Mouse (Mus musculus) hindbrain, embryonic 16.5 days (tissue): ENCODE data around the gene Alox8. TPM values are rescaled to one million over a fixed set of nuclear protein-coding genes. Genes with fewer than 3 reads are reported as not detected.

ENCODE experiments used
- ATAC-seq: fragments of 200-750 bp; cut with Nextera tagmentation; 2 replicates; pipeline ENCODE4 v1.8.0; 2017; ENCODE audit warnings: moderate TSS enrichment, moderate library complexity
- H3K27ac ChIP-seq: fragments of 300-500 bp; sonication (generic); 2 replicates; pipeline ENCODE4 v1.5.1; 2014; ENCODE audit warnings: low read depth, mild to moderate bottlenecking, control low read depth, low read length, moderate library complexity
- H3K27me3 ChIP-seq: fragments of 300-500 bp; sonication (generic); replicated peaks from 2 replicates; pipeline ENCODE4 v1.6.1; 2014; ENCODE audit warnings: low read length; ENCODE audit not compliant: control insufficient read depth, insufficient read depth
- H3K36me3 ChIP-seq: fragments of 300-500 bp; sonication (generic); 2 replicates; pipeline ENCODE4 v1.6.1; 2014; ENCODE audit warnings: mild to moderate bottlenecking, low read length, moderate library complexity, mixed read lengths; ENCODE audit not compliant: control insufficient read depth, insufficient read depth
- H3K4me1 ChIP-seq: fragments of 300-500 bp; sonication (generic); 2 replicates; pipeline ENCODE4 v1.6.1; 2014; ENCODE audit warnings: low read depth, low read length; ENCODE audit not compliant: control insufficient read depth, insufficient read depth
- H3K4me2 ChIP-seq: fragments of 300-500 bp; sonication (generic); 2 replicates; pipeline ENCODE4 v1.6.1; 2014; ENCODE audit warnings: mild to moderate bottlenecking, low read length, control low read depth, moderate library complexity
- H3K4me3 ChIP-seq: fragments of 300-500 bp; sonication (generic); 2 replicates; pipeline ENCODE4 v1.5.1; 2014; ENCODE audit warnings: mild to moderate bottlenecking, low read length, control low read depth, moderate library complexity
- H3K9ac ChIP-seq: fragments of 300-500 bp; sonication (generic); 2 replicates; pipeline ENCODE4 v1.6.1; 2014; ENCODE audit warnings: low read depth, mild to moderate bottlenecking, control low read depth, low read length, moderate library complexity
- H3K9me3 ChIP-seq: fragments of 300-500 bp; sonication (generic); 2 replicates; pipeline ENCODE4 v1.6.1; 2014; ENCODE audit warnings: mild to moderate bottlenecking, low read length, moderate library complexity; ENCODE audit not compliant: control insufficient read depth
- WGBS: fragments of 180-500 bp; shearing (Covaris S2); extraction: QIAGEN DNeasy Blood & Tissue Kit; methylation state at CpG from one replicate; pipeline ENCODE4 v1.1.7; 2014; 5-methylcytosine and 5-hydroxymethylcytosine counted together
- polyA plus RNA-seq: library from polyadenylated mRNA; unstranded; fragments of >200 nt; fragmentation: Nextera tagmentation; extraction: Ambion mirVana; gene quantifications from 2 replicates; pipeline ENCODE4 v1.2.1, GENCODE M21; 2015

Gene Alox8
- polyA plus RNA-seq, 1 experiment from 2014 or later: 0.73 TPM

- no peak overlapping the region for H3K4me3 ChIP-seq
- H3K27me3 ChIP-seq: no peaks in the 10 kb centered on the region
- no peak overlapping the region for H3K27ac ChIP-seq
- H3K4me1 ChIP-seq: 0 out of 2 replicates have a peak, but pooled peaks cover 3% of the 10 kb centered on the region
- H3K4me2 ChIP-seq: no peak overlapping the region
- ATAC-seq: no peak
- no peaks in the 10 kb centered on the region for H3K36me3 ChIP-seq
- H3K9ac ChIP-seq: no peak overlapping the region
- WGBS: 88% methylated on average over 6 of the region's 6 CpGs
- H3K9me3 ChIP-seq: no peaks in the 10 kb centered on the region
Measured at GRCm38 (mm10) chr11:69135361-69135760, 62.3 kb downstream of the Alox8 start.

- H3K4me3 ChIP-seq: peak overlapping the region; percentile 44
- no peak overlapping the region for H3K27ac ChIP-seq
- H3K9me3 ChIP-seq: no peaks in the 10 kb centered on the region
- H3K4me2 ChIP-seq: peak overlapping the region; percentile 68
- no peaks in the 10 kb centered on the region for H3K27me3 ChIP-seq
- H3K9ac ChIP-seq: peak overlapping the region; percentile 64
- 0 out of 2 replicates have a peak, but pooled peaks cover 3% of the 10 kb centered on the region for H3K4me1 ChIP-seq
- 39% methylated on average over 8 of the region's 8 CpGs for WGBS
- no peaks in the 10 kb centered on the region for H3K36me3 ChIP-seq
- no peak; the same call in 1 of the 2 replicates for ATAC-seq
Measured at GRCm38 (mm10) chr11:69134622-69134968, 63.0 kb downstream of the Alox8 start.

Other genes starting within 250 kb of the Alox8 start
- 27.2 and 33.9 TPM in 2 replicates for gene Arhgef15, start 240.4 kb downstream of the Alox8 start, polyA plus RNA-seq
- gene Slc25a35, start 229.7 kb downstream of the Alox8 start, polyA plus RNA-seq: 2.3 and 3.4 TPM in 2 replicates
- 30.0 and 36.9 TPM in 2 replicates for gene Rangrf, start 222.7 kb downstream of the Alox8 start, polyA plus RNA-seq
- gene Pfas, start 189.4 kb downstream of the Alox8 start, polyA plus RNA-seq: 12.9 and 16.4 TPM in 2 replicates
- 62.9 and 66.0 TPM in 2 replicates for gene Ctc1, start 181.9 kb downstream of the Alox8 start, polyA plus RNA-seq
- 26.9 and 32.2 TPM in 2 replicates for gene Aurkb, start 152.2 kb downstream of the Alox8 start, polyA plus RNA-seq
- 18.1 and 20.9 TPM in 2 replicates for gene Borcs6, start 138.1 kb downstream of the Alox8 start, polyA plus RNA-seq
- gene Tmem107, start 127.0 kb downstream of the Alox8 start, polyA plus RNA-seq: 38.6 and 42.6 TPM in 2 replicates
- gene Vamp2, start 109.4 kb downstream of the Alox8 start, polyA plus RNA-seq: 402 and 475 TPM in 2 replicates
- 11.1 and 11.2 TPM in 2 replicates for gene Per1, start 102.6 kb downstream of the Alox8 start, polyA plus RNA-seq
- 1.4 and 1.8 TPM in 2 replicates for gene Hes7, start 77.4 kb downstream of the Alox8 start, polyA plus RNA-seq
- 0.94 and 1.2 TPM in 2 replicates for gene 9130213A22Rik, start 75.3 kb downstream of the Alox8 start, polyA plus RNA-seq
- gene Aloxe3, start 71.9 kb downstream of the Alox8 start, polyA plus RNA-seq: 8.1 and 8.5 TPM in 2 replicates
- 0.65 and 0.95 TPM in 2 replicates for gene Alox12b, start 40.9 kb downstream of the Alox8 start, polyA plus RNA-seq
- gene Gucy2e, start 39.2 kb upstream of the Alox8 start, polyA plus RNA-seq: 0.51 and 0.69 TPM in 2 replicates
- gene Cntrob, start 125.9 kb upstream of the Alox8 start, polyA plus RNA-seq: 15.5 and 16.4 TPM in 2 replicates
- gene Trappc1, start 126.1 kb upstream of the Alox8 start, polyA plus RNA-seq: 177 and 185 TPM in 2 replicates
- 4.9 and 6.0 TPM in 2 replicates for gene Kcnab3, start 128.4 kb upstream of the Alox8 start, polyA plus RNA-seq
- 239 and 257 TPM in 2 replicates for gene Rnf227, start 142.6 kb upstream of the Alox8 start, polyA plus RNA-seq
- 68.0 and 73.2 TPM in 2 replicates for gene Chd3, start 171.6 kb upstream of the Alox8 start, polyA plus RNA-seq
- 102 and 130 TPM in 2 replicates for gene Naa38, start 197.6 kb upstream of the Alox8 start, polyA plus RNA-seq
- 28.7 and 33.0 TPM in 2 replicates for gene Cyb5d1, start 197.8 kb upstream of the Alox8 start, polyA plus RNA-seq
- 8.9 and 9.2 TPM in 2 replicates for gene Tmem88, start 200.4 kb upstream of the Alox8 start, polyA plus RNA-seq
- 22.9 and 29.0 TPM in 2 replicates for gene Kdm6b, start 215.8 kb upstream of the Alox8 start, polyA plus RNA-seq